Mouse (Mus musculus) spleen, adult 2 months (tissue): ENCODE measurements around the gene Akna. TPM values are rescaled to one million over a fixed set of nuclear protein-coding genes. Genes with fewer than 3 reads are reported as not detected.
A peak's percentile ranks its signal among the peaks of the same experiment; 100 is the strongest.

Experiments used
- DNase-seq, 2 experiments: peaks; one replicate each; pipeline versions ENCODE4 v3.0.0 to v3.0.0-alpha.2; 2012 to 2021; ENCODE audit warnings: low spot score in 2 of 2, low read depth in 1 of 2
- H3K27ac ChIP-seq: fragments of 200-500 bp; 2 replicates; pipeline ENCODE4 v1.5.1; 2012; ENCODE audit warnings: low read length, inconsistent platforms; ENCODE audit not compliant: insufficient read depth
- H3K27me3 ChIP-seq: fragments of 200-500 bp; 2 replicates; pipeline ENCODE4 v1.6.1; 2012; ENCODE audit warnings: mild to moderate bottlenecking, moderate library complexity, low read length, inconsistent platforms; ENCODE audit not compliant: control insufficient read depth, insufficient read depth
- H3K36me3 ChIP-seq: fragments of 200-500 bp; 2 replicates; pipeline ENCODE4 v1.6.1; 2012; ENCODE audit warnings: mild to moderate bottlenecking, low read length, inconsistent platforms; ENCODE audit not compliant: control insufficient read depth, insufficient read depth
- H3K4me1 ChIP-seq: fragments of 200-500 bp; 2 replicates; pipeline ENCODE4 v1.6.1; 2011; ENCODE audit warnings: inconsistent platforms; ENCODE audit not compliant: control insufficient read depth, insufficient read depth, insufficient read length
- H3K4me3 ChIP-seq: fragments of 200-500 bp; 2 replicates; pipeline ENCODE4 v1.5.1; 2011; ENCODE audit warnings: mild to moderate bottlenecking, inconsistent platforms; ENCODE audit not compliant: insufficient read depth, insufficient read length; ENCODE audit errors: extremely low read depth
- CTCF ChIP-seq: fragments of 200-500 bp; IDR thresholded peaks from 2 replicates; pipeline ENCODE4 v1.5.1; 2011; ENCODE audit warnings: mild to moderate bottlenecking, inconsistent platforms; ENCODE audit not compliant: insufficient read depth, insufficient read length, insufficient replicate concordance; ENCODE audit errors: extremely low read depth
- POLR2A ChIP-seq: fragments of 200-500 bp; IDR thresholded peaks from 2 replicates; pipeline ENCODE4 v1.6.1; 2011; ENCODE audit warnings: low read depth, low read length, inconsistent platforms
- WGBS: fragments of 180-500 bp; shearing (Covaris S2); methylation state at CpG from one replicate; pipeline ENCODE4 v1.1.7; 2018; 5-methylcytosine and 5-hydroxymethylcytosine counted together
- polyA plus RNA-seq: library from polyadenylated mRNA; depleted of rRNA; stranded (reverse); fragments of >200 nt; gene quantifications from 2 replicates; pipeline ENCODE4 v1.2.3, GENCODE M21; 2012

Akna gene
- polyA plus RNA-seq, 1 experiment = 94.1 TPM

DNA sequence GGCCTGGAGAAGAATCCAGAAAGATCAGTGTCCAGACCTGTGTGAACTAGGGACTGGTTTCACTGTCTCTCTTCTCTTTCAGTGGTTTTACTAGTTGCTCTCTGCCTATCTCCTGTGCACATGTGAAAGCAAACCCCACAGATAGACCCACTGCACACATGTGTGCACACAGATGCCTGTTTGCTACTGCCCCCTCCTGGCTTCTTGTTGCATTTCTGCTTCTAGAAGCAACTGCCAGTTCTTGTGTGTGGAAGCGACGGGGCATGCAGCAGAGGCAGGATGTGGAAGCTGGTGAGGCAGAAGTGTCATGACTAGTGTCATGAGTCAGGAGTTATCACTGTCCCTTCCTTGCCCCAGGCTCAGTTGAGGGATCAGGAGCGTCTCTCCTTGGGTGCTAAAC lies 31.3 kb downstream of the Akna start:
- no peak overlapping the region for H3K4me3 ChIP-seq
- peaks cover 84% of the 10 kb centered on the region for H3K36me3 ChIP-seq
- TF ChIP-seq CTCF (peak; percentile 55; the same call in 1 of the 2 replicates), POLR2A (no peak)
- no peaks in the 10 kb centered on the region for H3K27me3 ChIP-seq
- WGBS = 23% methylated on average over 3 of the region's 3 CpGs
- DNase-seq = peak; percentile 60 to 68
- no peak overlapping the region for H3K27ac ChIP-seq
- H3K4me1 ChIP-seq = 0 out of 2 replicates have a peak, but pooled peaks cover 2% of the 10 kb centered on the region

DNA sequence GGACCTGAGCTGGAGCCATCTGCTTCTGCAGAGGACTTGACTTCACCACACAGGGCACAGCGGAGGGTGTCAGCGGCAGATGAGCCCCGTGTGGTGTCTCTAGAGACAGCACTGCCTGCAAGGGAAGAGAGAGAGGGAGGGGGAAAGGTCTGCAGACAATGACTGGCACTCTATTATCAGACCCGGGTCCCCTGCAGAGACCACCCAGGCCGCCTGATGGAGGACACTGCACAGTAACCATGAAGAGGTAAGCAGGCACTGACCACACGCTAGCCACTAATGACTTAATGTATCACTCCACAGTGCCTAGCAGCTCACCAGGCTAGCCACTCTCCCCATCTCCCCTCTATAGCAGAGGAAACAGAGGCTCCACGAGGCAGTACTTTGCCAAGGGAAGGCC lies 32.3 kb downstream of the Akna start:
- peaks cover 78% of the 10 kb centered on the region for H3K36me3 ChIP-seq
- 0 out of 2 replicates have a peak overlapping the region, but pooled peaks have one; percentile 6 for H3K27ac ChIP-seq
- TF ChIP-seq CTCF (no peak), POLR2A (no peak)
- 77% methylated on average over 7 of the region's 7 CpGs for WGBS
- no peak overlapping the region for H3K4me3 ChIP-seq
- no peaks in the 10 kb centered on the region for H3K27me3 ChIP-seq
- DNase-seq = no peak
- 0 out of 2 replicates have a peak, but pooled peaks cover 2% of the 10 kb centered on the region for H3K4me1 ChIP-seq

DNA sequence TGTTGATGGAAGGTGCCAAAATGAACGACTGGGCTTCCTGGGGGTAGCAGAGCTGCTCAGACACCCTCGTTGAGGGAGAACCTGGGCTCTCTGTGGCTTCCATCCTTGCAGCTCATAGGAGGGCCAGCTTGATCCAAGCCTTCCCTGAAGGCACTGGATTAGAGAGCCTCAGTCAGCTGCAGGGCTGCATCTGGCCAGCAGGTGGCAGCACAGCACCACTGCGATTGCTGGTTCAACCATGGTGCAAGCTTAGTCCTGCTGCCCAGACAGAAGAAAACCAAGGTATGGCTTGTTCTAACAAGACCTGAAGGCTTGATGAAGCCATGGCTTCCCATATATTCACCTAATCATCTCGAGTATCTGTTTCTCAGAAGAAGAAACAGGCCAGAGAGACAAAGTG lies 34.6 kb downstream of the Akna start:
- Histone ChIP-seq H3K36me3 (peaks cover 72% of the 10 kb centered on the region), H3K4me1 (0 out of 2 replicates have a peak, but pooled peaks cover 2% of the 10 kb centered on the region)
- peak; percentile 49 to 84 for DNase-seq

DNA sequence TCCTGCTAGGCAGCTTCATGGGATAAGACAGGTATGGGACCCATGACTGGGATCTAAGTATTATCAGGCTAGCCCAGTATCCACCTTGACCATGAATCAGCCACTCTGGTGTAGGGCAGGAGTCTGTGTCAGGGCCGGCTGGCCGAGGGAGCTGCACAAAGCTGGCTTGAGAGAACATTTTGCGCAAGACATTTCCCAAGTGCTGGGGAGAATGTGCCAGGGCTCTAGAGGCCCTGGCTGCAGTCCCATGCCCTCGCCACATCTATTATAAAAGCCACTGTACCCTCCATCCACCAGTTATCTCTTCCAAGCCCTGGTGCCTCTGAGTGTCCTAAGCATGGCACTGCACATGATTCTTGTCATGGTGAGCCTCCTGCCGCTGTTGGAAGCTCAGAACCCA lies 41.0 kb downstream of the Akna start, which contains the start of gene Orm2:
Gene Orm2 (plus strand): TSS at position 300 of the 400 bp plus-strand sequence.
- 88% methylated on average over 5 of the region's 5 CpGs for WGBS
- Histone ChIP-seq H3K36me3 (peaks cover 16% of the 10 kb centered on the region), H3K4me1 (no peaks in the 10 kb centered on the region), H3K4me3 (no peak within 1 kb of the TSS), H3K27ac (no peak within 1 kb of the TSS), H3K27me3 (no peaks in the 10 kb centered on the region)
- no peak for TF ChIP-seq POLR2A
- no peak for TF ChIP-seq CTCF
- DNase-seq = no peak

More for the DNA sequence above, 34.6 kb downstream of the Akna start:
- WGBS = 36% methylated on average over 4 of the region's 4 CpGs
- H3K27ac ChIP-seq = no peak overlapping the region
- TF ChIP-seq CTCF (peak; percentile 100), POLR2A (no peak)
- no peak overlapping the region for H3K4me3 ChIP-seq
- H3K27me3 ChIP-seq = no peaks in the 10 kb centered on the region

DNA sequence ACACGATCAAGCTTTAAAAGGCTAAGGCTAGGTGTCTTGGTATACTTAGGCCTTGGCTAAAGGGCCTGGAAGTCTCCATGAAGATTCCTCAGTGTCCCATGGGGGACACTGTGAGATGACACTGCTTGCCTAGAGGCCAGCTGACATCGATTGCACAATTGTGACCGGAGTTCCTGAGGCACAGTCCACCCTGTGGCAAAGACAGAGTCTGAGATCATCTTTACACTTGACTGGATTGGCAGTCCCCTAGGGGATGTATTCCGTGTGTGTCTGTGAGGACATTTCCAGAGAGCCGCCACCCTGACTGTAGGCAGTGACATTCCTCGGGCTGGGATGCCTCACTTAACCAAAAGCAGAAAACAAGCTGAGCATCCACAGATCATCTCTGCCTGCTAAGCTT lies 43.3 kb downstream of the Akna start:
- WGBS = 88% methylated on average over 6 of the region's 6 CpGs
- TF ChIP-seq POLR2A (no peak), CTCF (no peak)
- no peak overlapping the region for H3K4me3 ChIP-seq
- H3K36me3 ChIP-seq = peaks cover 7% of the 10 kb centered on the region; the same call in 1 of the 2 replicates
- DNase-seq = no peak
- H3K27me3 ChIP-seq = no peaks in the 10 kb centered on the region
- no peak overlapping the region for H3K27ac ChIP-seq
- peaks cover 2% of the 10 kb centered on the region; the same call in 1 of the 2 replicates for H3K4me1 ChIP-seq

GRCm38 (mm10) chr4:63356981-63357570 lies 46.1 kb downstream of the Akna start:
- no peak for DNase-seq
- Histone ChIP-seq H3K36me3 (no peaks in the 10 kb centered on the region), H3K4me3 (no peak overlapping the region), H3K27ac (no peak overlapping the region), H3K27me3 (no peaks in the 10 kb centered on the region), H3K4me1 (peaks cover 2% of the 10 kb centered on the region; the same call in 1 of the 2 replicates)
- WGBS = 68% methylated on average over 2 of the region's 2 CpGs
- no peak for TF ChIP-seq CTCF
- no peak for TF ChIP-seq POLR2A
